22 mouse cellular contexts compared by ENCODE assay signal in the genomic region with DNA sequence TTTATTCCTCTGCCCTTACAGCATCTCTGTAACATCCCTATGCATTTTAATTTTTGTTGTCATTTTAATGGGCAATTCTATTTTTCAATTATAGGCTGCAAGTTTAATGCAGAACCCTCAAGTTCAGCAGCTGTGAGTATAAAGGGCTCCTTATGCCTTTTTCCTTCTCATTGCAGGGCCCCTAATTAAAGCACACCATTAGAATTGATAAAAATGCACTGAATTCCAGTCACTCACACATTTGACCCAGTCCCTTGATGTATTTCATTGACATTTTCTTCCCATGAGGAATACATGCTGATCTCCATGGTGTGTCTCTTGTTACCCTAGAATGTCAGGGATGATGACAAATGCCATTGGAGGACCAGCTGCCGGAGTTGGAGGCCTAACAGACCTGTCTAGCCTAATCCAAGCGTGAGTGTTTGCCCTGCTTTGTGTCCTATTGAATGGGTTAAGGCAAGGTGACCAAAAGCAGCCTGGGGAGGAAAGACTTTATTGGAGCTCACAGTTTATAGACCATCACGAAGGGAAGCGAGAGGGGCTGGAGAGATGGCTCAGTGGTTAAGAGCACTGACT. TPM values are rescaled to one million over a fixed set of nuclear protein-coding genes. Genes with fewer than 3 reads are reported as not detected.
DNase-seq lines count a peak whose midpoint lies in the region; ATAC-seq lines count a peak whose summit lies in the region.
"Had no signal": no experiment of that assay in that cellular context is flagged by ENCODE, and none has a peak within 500 bp of the region (broad histone marks: within the 10 kb centered on the region; RNA-seq: fewer than 3 reads in every experiment).

No protein-coding gene starts in this region.

- no peak overlapping the region for H3K27ac ChIP-seq in hindbrain, embryonic 11.5 days (ENCODE audit: low read depth, low read length)
- H3K27ac ChIP-seq in hindbrain, embryonic 14.5 days, result no peak overlapping the region
- no peak overlapping the region for H3K27ac ChIP-seq in midbrain, embryonic 12.5 days (replicated peaks)
- H3K27ac ChIP-seq in midbrain, embryonic 14.5 days (replicated peaks; ENCODE audit: low read depth, low read length), result no peak overlapping the region
- no peak overlapping the region for H3K27ac ChIP-seq in forebrain, embryonic 14.5 days (ENCODE audit: low read depth, low read length)
- H3K27ac ChIP-seq: heart, adult 2 months; heart, embryonic 10.5 days; heart, embryonic 13.5 days; hindbrain, embryonic 13.5 days had no signal

- no peak overlapping the region for H3K9ac ChIP-seq in hindbrain, embryonic 11.5 days (ENCODE audit: low read depth, low read length)
- no peak overlapping the region for H3K9ac ChIP-seq in hindbrain, embryonic 14.5 days
- H3K9ac ChIP-seq in midbrain, embryonic 12.5 days (replicated peaks), result no peak overlapping the region
- no peak overlapping the region for H3K9ac ChIP-seq in midbrain, embryonic 14.5 days (replicated peaks; ENCODE audit: low read length)
- H3K9ac ChIP-seq in forebrain, embryonic 14.5 days (ENCODE audit: low read length), result no peak overlapping the region
- H3K9ac ChIP-seq: heart, embryonic 13.5 days; hindbrain, embryonic 13.5 days had no signal

- H3K36me3 ChIP-seq in hindbrain, embryonic 11.5 days (ENCODE audit: control insufficient read depth, insufficient read depth, low read length), result no peaks in the 10 kb centered on the region
- H3K36me3 ChIP-seq in hindbrain, embryonic 14.5 days (replicated peaks; ENCODE audit: control insufficient read depth, insufficient read depth), result peaks cover 86% of the 10 kb centered on the region
- H3K36me3 ChIP-seq in midbrain, embryonic 12.5 days, result peaks cover 47% of the 10 kb centered on the region
- peaks cover 76% of the 10 kb centered on the region for H3K36me3 ChIP-seq in midbrain, embryonic 14.5 days (ENCODE audit: control insufficient read depth, insufficient read depth, low read length)
- H3K36me3 ChIP-seq in forebrain, embryonic 14.5 days (ENCODE audit: control insufficient read depth, insufficient read depth, low read length), result peaks cover 61% of the 10 kb centered on the region

- DNase-seq in hindbrain, embryonic 11.5 days (ENCODE audit: low spot score), result no peak
- DNase-seq in hindbrain, embryonic 14.5 days (ENCODE audit: low spot score), result no peak
- DNase-seq in midbrain, embryonic 14.5 days, result no peak
- DNase-seq in forebrain, embryonic 14.5 days (ENCODE audit: low spot score), result peak; percentile 25
- DNase-seq in urinary bladder, postnatal 14 days (ENCODE audit: low spot score), result no peak
- DNase-seq in urinary bladder, adult 18-20 months (ENCODE audit: low spot score in 2 of 2), result no peak
- DNase-seq: adrenal gland, adult 2 months; adrenal gland, postnatal 25 days; cerebellum, adult 18-20 months; cerebellum, adult 9-10 months; cerebellum, postnatal 14 days; gastrocnemius, postnatal 25 days; heart, adult 2 months; heart, postnatal 14 days; heart, postnatal 4 days; kidney, adult 2 months had no signal

- H3K9me3 ChIP-seq in hindbrain, embryonic 11.5 days (ENCODE audit: control insufficient read depth, low read length), result no peaks in the 10 kb centered on the region
- no peaks in the 10 kb centered on the region for H3K9me3 ChIP-seq in hindbrain, embryonic 14.5 days (ENCODE audit: control insufficient read depth, low read length)
- no peaks in the 10 kb centered on the region for H3K9me3 ChIP-seq in midbrain, embryonic 12.5 days
- no peaks in the 10 kb centered on the region for H3K9me3 ChIP-seq in midbrain, embryonic 14.5 days (ENCODE audit: control insufficient read depth, low read length)
- H3K9me3 ChIP-seq in forebrain, embryonic 14.5 days (replicated peaks; ENCODE audit: control insufficient read depth, low read length), result no peaks in the 10 kb centered on the region
- H3K9me3 ChIP-seq: heart, embryonic 10.5 days; heart, embryonic 13.5 days; hindbrain, embryonic 13.5 days had no signal

- no peaks in the 10 kb centered on the region for H3K4me1 ChIP-seq in hindbrain, embryonic 11.5 days (replicated peaks; ENCODE audit: control insufficient read depth, insufficient read depth, low read length)
- H3K4me1 ChIP-seq in hindbrain, embryonic 14.5 days (replicated peaks; ENCODE audit: control insufficient read depth, insufficient read depth, low read length), result no peaks in the 10 kb centered on the region
- no peaks in the 10 kb centered on the region for H3K4me1 ChIP-seq in midbrain, embryonic 12.5 days
- H3K4me1 ChIP-seq in midbrain, embryonic 14.5 days (ENCODE audit: control insufficient read depth, insufficient read depth, low read length), result no peaks in the 10 kb centered on the region
- H3K4me1 ChIP-seq in forebrain, embryonic 14.5 days (ENCODE audit: control insufficient read depth, insufficient read depth, low read length), result no peaks in the 10 kb centered on the region
- H3K4me1 ChIP-seq: heart, embryonic 10.5 days; heart, embryonic 13.5 days; hindbrain, embryonic 13.5 days had no signal

- peak; percentile 54; the same call in 1 of the 2 replicates for ATAC-seq in hindbrain, embryonic 11.5 days (ENCODE audit: low FRiP score)
- ATAC-seq in hindbrain, embryonic 14.5 days (ENCODE audit: low FRiP score), result no peak
- peak; percentile 34; the same call in 1 of the 2 replicates for ATAC-seq in midbrain, embryonic 12.5 days (ENCODE audit: low FRiP score, low read depth)
- no peak for ATAC-seq in midbrain, embryonic 14.5 days (ENCODE audit: low FRiP score, low TSS enrichment)
- peak; percentile 57; the same call in 1 of the 2 replicates for ATAC-seq in forebrain, embryonic 14.5 days
- ATAC-seq: CD4-positive, CD25-positive, alpha-beta regulatory T cell, adult 4 months; intestine, postnatal 0 days had no signal

- no peak overlapping the region for H3K4me3 ChIP-seq in hindbrain, embryonic 11.5 days (ENCODE audit: low read depth, low read length)
- no peak overlapping the region for H3K4me3 ChIP-seq in hindbrain, embryonic 14.5 days (replicated peaks; ENCODE audit: low read length)
- H3K4me3 ChIP-seq in midbrain, embryonic 12.5 days, result no peak overlapping the region
- no peak overlapping the region for H3K4me3 ChIP-seq in midbrain, embryonic 14.5 days (replicated peaks; ENCODE audit: low read depth, low read length)
- H3K4me3 ChIP-seq in forebrain, embryonic 14.5 days (ENCODE audit: low read depth, low read length), result no peak overlapping the region
- H3K4me3 ChIP-seq: heart, adult 2 months; heart, embryonic 10.5 days; heart, embryonic 13.5 days; hindbrain, embryonic 13.5 days had no signal

- H3K27me3 ChIP-seq in hindbrain, embryonic 11.5 days (ENCODE audit: control insufficient read depth, insufficient read depth, low read length), result no peaks in the 10 kb centered on the region
- no peaks in the 10 kb centered on the region for H3K27me3 ChIP-seq in hindbrain, embryonic 14.5 days (ENCODE audit: control insufficient read depth, insufficient read depth, low read length)
- H3K27me3 ChIP-seq in midbrain, embryonic 12.5 days, result no peaks in the 10 kb centered on the region
- H3K27me3 ChIP-seq in midbrain, embryonic 14.5 days (ENCODE audit: control insufficient read depth, insufficient read depth, low read length), result no peaks in the 10 kb centered on the region
- H3K27me3 ChIP-seq in forebrain, embryonic 14.5 days (replicated peaks; ENCODE audit: control insufficient read depth, insufficient read depth, low read length), result no peaks in the 10 kb centered on the region
- H3K27me3 ChIP-seq: heart, embryonic 13.5 days; hindbrain, embryonic 13.5 days had no signal

- no peak overlapping the region for H3K4me2 ChIP-seq in hindbrain, embryonic 11.5 days (replicated peaks; ENCODE audit: low read depth, low read length)
- no peak overlapping the region for H3K4me2 ChIP-seq in hindbrain, embryonic 14.5 days (replicated peaks)
- no peak overlapping the region for H3K4me2 ChIP-seq in midbrain, embryonic 12.5 days (replicated peaks)
- H3K4me2 ChIP-seq in midbrain, embryonic 14.5 days (ENCODE audit: low read length), result no peak overlapping the region
- H3K4me2 ChIP-seq in forebrain, embryonic 14.5 days (ENCODE audit: low read length), result no peak overlapping the region
- H3K4me2 ChIP-seq: heart, embryonic 13.5 days; hindbrain, embryonic 13.5 days had no signal

- WGBS in hindbrain, embryonic 11.5 days, result 69% methylated on average over 4 of the region's 4 CpGs
- 65% methylated on average over 4 of the region's 4 CpGs for WGBS in hindbrain, embryonic 14.5 days
- WGBS in midbrain, embryonic 12.5 days, result 60% methylated on average over 4 of the region's 4 CpGs
- WGBS in midbrain, embryonic 14.5 days, result 63% methylated on average over 4 of the region's 4 CpGs
- 36% methylated on average over 4 of the region's 4 CpGs for WGBS in forebrain, embryonic 14.5 days

RNA-seq across cellular contexts. Expression of gene Sgtb, which starts 25.1 kb away (rescaled TPM):
- 27.6 and 27.9 TPM in 2 replicates for polyA plus RNA-seq in hindbrain, embryonic 11.5 days (2014; fragmentation: Nextera tagmentation; extraction: Ambion mirVana)
- 33.5 and 38.0 TPM in 2 replicates for polyA plus RNA-seq in hindbrain, embryonic 14.5 days (2014; fragmentation: Nextera tagmentation; extraction: Ambion mirVana)
- polyA plus RNA-seq in midbrain, embryonic 12.5 days (2016; fragmentation: Nextera tagmentation; extraction: Ambion mirVana), result 26.8 and 27.1 TPM in 2 replicates
- 21.3 and 32.3 TPM in 2 replicates for polyA plus RNA-seq in midbrain, embryonic 14.5 days (2014; fragmentation: Nextera tagmentation; extraction: Ambion mirVana)
- polyA plus RNA-seq in forebrain, embryonic 14.5 days (2014; fragmentation: Nextera tagmentation; extraction: Ambion mirVana), result 29.4 and 32.1 TPM in 2 replicates

RNA-seq across cellular contexts. Expression of gene Nln, which starts 25.2 kb away (rescaled TPM):
- 22.8 and 26.1 TPM in 2 replicates for polyA plus RNA-seq in hindbrain, embryonic 11.5 days (2014; fragmentation: Nextera tagmentation; extraction: Ambion mirVana)
- 69.5 and 83.3 TPM in 2 replicates for polyA plus RNA-seq in hindbrain, embryonic 14.5 days (2014; fragmentation: Nextera tagmentation; extraction: Ambion mirVana)
- 27.4 and 28.0 TPM in 2 replicates for polyA plus RNA-seq in midbrain, embryonic 12.5 days (2016; fragmentation: Nextera tagmentation; extraction: Ambion mirVana)
- polyA plus RNA-seq in midbrain, embryonic 14.5 days (2014; fragmentation: Nextera tagmentation; extraction: Ambion mirVana), result 58.2 and 69.1 TPM in 2 replicates
- polyA plus RNA-seq in forebrain, embryonic 14.5 days (2014; fragmentation: Nextera tagmentation; extraction: Ambion mirVana), result 34.6 and 45.6 TPM in 2 replicates

RNA-seq across cellular contexts. Expression of gene Trappc13, which starts 43.7 kb away (rescaled TPM):
- polyA plus RNA-seq in hindbrain, embryonic 11.5 days (2014; fragmentation: Nextera tagmentation; extraction: Ambion mirVana), result 85.4 and 87.8 TPM in 2 replicates
- polyA plus RNA-seq in hindbrain, embryonic 14.5 days (2014; fragmentation: Nextera tagmentation; extraction: Ambion mirVana), result 57.6 and 58.0 TPM in 2 replicates
- polyA plus RNA-seq in midbrain, embryonic 12.5 days (2016; fragmentation: Nextera tagmentation; extraction: Ambion mirVana), result 78.4 and 84.9 TPM in 2 replicates
- polyA plus RNA-seq in midbrain, embryonic 14.5 days (2014; fragmentation: Nextera tagmentation; extraction: Ambion mirVana), result 63.1 and 66.6 TPM in 2 replicates
- 65.7 and 68.0 TPM in 2 replicates for polyA plus RNA-seq in forebrain, embryonic 14.5 days (2014; fragmentation: Nextera tagmentation; extraction: Ambion mirVana)

RNA-seq across cellular contexts. Expression of gene Trim23, which starts 44.0 kb away (rescaled TPM):
- 28.1 and 28.7 TPM in 2 replicates for polyA plus RNA-seq in hindbrain, embryonic 11.5 days (2014; fragmentation: Nextera tagmentation; extraction: Ambion mirVana)
- 42.4 and 45.8 TPM in 2 replicates for polyA plus RNA-seq in hindbrain, embryonic 14.5 days (2014; fragmentation: Nextera tagmentation; extraction: Ambion mirVana)
- polyA plus RNA-seq in midbrain, embryonic 12.5 days (2016; fragmentation: Nextera tagmentation; extraction: Ambion mirVana), result 28.6 and 30.9 TPM in 2 replicates
- 40.1 and 42.3 TPM in 2 replicates for polyA plus RNA-seq in midbrain, embryonic 14.5 days (2014; fragmentation: Nextera tagmentation; extraction: Ambion mirVana)
- 39.9 and 46.6 TPM in 2 replicates for polyA plus RNA-seq in forebrain, embryonic 14.5 days (2014; fragmentation: Nextera tagmentation; extraction: Ambion mirVana)

Comparison
In these comparisons a context has a peak if more than half of its experiments do, and no peak if none do; other contexts are left out.
1. ATAC-seq: peak in hindbrain, embryonic 11.5 days (single experiment), midbrain, embryonic 12.5 days (single experiment) and forebrain, embryonic 14.5 days (single experiment); none in hindbrain, embryonic 14.5 days (single experiment) and midbrain, embryonic 14.5 days (single experiment).